Mouse (Mus musculus): ENCODE measurements at regions not wholly inside any gene's neighbourhood (a gene's known extent, or its start where the extent isn't known, plus 50 kb on each side); places are given as distances from the start of the nearest gene placed in this dataset.

DNA sequence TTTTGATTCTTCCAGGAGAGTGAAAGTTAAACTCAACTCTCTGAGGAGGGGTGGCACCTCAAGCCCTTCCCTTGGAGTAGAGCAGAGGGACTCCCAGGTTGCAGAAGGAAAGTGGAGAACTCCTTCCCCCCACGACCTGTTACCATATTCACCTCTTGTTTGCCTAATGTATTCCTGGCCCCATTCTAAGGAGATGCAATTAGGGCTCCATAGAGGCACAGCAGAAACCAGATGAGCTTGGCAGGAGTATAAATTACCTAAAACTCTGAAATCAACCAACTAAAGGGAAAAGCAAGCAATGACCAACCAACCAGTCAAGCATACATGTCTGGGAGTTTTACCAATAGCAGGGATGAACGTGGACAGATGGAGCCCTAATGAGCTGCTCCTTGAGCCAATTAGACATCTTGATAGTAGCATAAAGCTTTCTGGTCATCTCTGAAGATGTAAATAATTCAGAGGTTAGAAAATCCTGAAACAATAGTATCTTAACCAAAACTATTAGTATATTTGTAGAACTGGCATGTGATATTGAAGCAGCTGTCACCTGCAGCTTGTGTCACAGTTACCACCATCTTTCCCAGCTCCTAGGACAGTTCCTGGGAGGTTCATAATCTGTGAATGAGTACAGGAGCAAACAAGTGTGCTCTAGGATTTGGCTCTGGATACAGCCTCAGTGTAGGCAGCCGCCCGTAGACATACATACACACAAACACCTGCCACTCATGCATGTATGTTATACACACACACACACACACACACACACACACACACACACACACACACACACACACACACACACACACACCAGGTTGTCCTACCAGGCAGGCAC is 145.7 kb upstream of the 4930535I16Rik start:
- Histone ChIP-seq H3K4me3 (ENCODE audit: low read depth, low read length) (no peak overlapping the region), H3K27me3 (ENCODE audit: insufficient read depth, low read length) (no peaks in the 10 kb centered on the region), H3K27ac (ENCODE audit: low read depth, low read length) (no peak overlapping the region), H3K9ac (no peak overlapping the region), H3K4me2 (ENCODE audit: low read depth) (no peak overlapping the region), H3K36me3 (ENCODE audit: insufficient read depth) (no peaks in the 10 kb centered on the region), H3K9me3 (ENCODE audit: low read length) (no peaks in the 10 kb centered on the region), H3K4me1 (ENCODE audit: insufficient read depth) (no peaks in the 10 kb centered on the region)
- no peak for TF ChIP-seq CTCF (IDR thresholded peaks at IDR 0.05; ENCODE audit: low read depth)
- 59% methylated on average over 4 of the region's 4 CpGs for WGBS
- ATAC-seq (no peak), DNase-seq (no peak)

DNA sequence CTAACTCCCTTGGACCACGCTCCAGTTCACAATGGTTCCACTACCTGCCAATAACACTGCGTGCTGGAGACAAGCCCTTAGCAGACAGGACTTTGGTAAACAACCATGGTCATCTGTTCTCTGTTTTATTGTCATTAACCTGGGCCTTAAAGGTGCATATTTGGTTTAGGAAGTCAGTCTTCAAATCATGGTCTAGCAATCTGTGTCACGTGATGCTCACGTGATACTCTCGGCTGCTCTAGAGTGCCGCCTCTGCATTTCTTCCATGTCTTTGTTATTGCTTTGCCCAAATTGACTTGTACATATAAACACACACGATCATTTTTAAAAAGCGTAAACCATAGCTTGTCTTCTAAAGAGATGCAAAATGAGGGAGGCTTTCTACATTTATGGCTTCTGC is 139.8 kb upstream of the 4930535I16Rik start:
- no peak overlapping the region for H3K9ac ChIP-seq
- H3K27ac ChIP-seq (ENCODE audit: low read depth, low read length) = no peak overlapping the region
- no peaks in the 10 kb centered on the region for H3K4me1 ChIP-seq (ENCODE audit: insufficient read depth)
- 96% methylated on average over 8 of the region's 8 CpGs for WGBS
- no peak overlapping the region for H3K4me3 ChIP-seq (ENCODE audit: low read depth, low read length)
- H3K27me3 ChIP-seq (ENCODE audit: insufficient read depth, low read length) = no peaks in the 10 kb centered on the region
- no peaks in the 10 kb centered on the region for H3K9me3 ChIP-seq (ENCODE audit: low read length)
- DNase-seq (no peak), ATAC-seq (no peak)
- H3K36me3 ChIP-seq (ENCODE audit: insufficient read depth) = no peaks in the 10 kb centered on the region
- no peak for TF ChIP-seq CTCF (IDR thresholded peaks at IDR 0.05; ENCODE audit: low read depth)
- no peak overlapping the region for H3K4me2 ChIP-seq (ENCODE audit: low read depth)

DNA sequence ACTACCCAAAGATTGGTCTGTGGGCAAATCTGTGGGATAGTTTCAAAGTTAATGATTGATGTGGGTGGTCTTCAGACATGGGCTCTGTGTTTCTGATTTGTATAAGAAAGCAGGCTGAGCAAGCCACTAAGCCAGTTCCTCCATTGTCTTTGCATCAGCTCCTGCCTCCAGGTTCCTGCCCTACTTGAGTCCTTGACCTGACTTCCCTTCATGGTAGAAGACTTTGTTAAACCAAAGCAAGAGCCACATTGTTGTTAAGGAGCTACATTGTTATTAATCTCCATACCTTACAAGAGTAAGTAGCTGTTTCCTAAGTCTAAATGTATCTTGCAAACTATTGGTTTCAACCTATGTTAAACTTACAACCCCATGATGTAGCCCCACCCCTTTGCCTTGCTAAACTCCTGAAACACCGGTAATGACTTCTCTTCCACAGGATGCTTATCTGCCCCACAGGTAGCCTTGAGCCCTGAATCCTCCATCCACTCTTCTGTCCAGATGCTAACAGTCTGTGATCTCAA is 136.5 kb upstream of the 4930535I16Rik start:
- ATAC-seq = no peak
- TF ChIP-seq CTCF (IDR thresholded peaks at IDR 0.05; ENCODE audit: low read depth) = no peak
- H3K27me3 ChIP-seq (ENCODE audit: insufficient read depth, low read length) = no peaks in the 10 kb centered on the region
- no peak overlapping the region for H3K4me2 ChIP-seq (ENCODE audit: low read depth)
- no peak overlapping the region for H3K4me3 ChIP-seq (ENCODE audit: low read depth, low read length)
- DNase-seq = no peak
- H3K36me3 ChIP-seq (ENCODE audit: insufficient read depth) = no peaks in the 10 kb centered on the region
- no peak overlapping the region for H3K27ac ChIP-seq (ENCODE audit: low read depth, low read length)
- no peaks in the 10 kb centered on the region for H3K9me3 ChIP-seq (ENCODE audit: low read length)
- H3K4me1 ChIP-seq (ENCODE audit: insufficient read depth) = no peaks in the 10 kb centered on the region
- WGBS = 74% methylated on average over 1 of the region's 1 CpGs
- no peak overlapping the region for H3K9ac ChIP-seq

DNA sequence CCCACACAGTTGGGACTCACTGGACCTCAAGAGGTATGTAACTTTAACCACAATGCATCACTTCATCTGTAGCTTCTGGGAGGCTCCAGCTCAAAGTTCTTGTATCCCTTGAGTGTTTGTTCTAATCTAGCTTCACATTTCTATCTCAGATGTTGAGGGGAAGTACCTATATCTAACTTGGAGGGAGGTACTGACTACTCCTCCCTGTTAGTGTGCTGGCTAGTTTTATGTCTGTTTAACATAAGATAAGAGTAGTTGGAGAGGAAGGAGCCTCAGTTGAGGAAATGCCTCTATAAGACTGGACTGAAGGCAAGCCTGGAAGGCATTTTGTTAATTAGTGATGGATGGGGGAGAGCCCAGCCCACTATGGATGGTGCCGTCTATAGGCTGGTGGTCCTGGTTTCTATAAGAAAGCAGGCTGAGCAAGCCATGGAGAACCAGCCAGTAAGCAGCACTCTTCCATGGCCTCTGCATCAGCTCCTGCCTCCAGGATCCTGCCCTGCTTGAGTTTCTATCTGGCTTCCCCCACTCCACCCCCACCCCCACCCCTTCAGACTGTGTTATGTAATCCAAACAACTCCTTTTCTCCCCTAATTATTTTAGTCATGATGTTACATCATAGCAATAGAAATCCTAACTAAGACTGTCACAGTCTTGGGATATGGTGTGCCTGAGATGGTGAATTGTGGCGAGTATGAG is 135.7 kb upstream of the 4930535I16Rik start:
- Histone ChIP-seq H3K4me1 (ENCODE audit: insufficient read depth) (no peaks in the 10 kb centered on the region), H3K9ac (no peak overlapping the region), H3K27me3 (ENCODE audit: insufficient read depth, low read length) (no peaks in the 10 kb centered on the region), H3K4me2 (ENCODE audit: low read depth) (no peak overlapping the region), H3K4me3 (ENCODE audit: low read depth, low read length) (no peak overlapping the region), H3K36me3 (ENCODE audit: insufficient read depth) (no peaks in the 10 kb centered on the region), H3K9me3 (ENCODE audit: low read length) (no peaks in the 10 kb centered on the region), H3K27ac (ENCODE audit: low read depth, low read length) (no peak overlapping the region)
- 88% methylated on average over 2 of the region's 2 CpGs for WGBS
- DNase-seq = no peak
- TF ChIP-seq CTCF (IDR thresholded peaks at IDR 0.05; ENCODE audit: low read depth) = no peak
- no peak for ATAC-seq

DNA sequence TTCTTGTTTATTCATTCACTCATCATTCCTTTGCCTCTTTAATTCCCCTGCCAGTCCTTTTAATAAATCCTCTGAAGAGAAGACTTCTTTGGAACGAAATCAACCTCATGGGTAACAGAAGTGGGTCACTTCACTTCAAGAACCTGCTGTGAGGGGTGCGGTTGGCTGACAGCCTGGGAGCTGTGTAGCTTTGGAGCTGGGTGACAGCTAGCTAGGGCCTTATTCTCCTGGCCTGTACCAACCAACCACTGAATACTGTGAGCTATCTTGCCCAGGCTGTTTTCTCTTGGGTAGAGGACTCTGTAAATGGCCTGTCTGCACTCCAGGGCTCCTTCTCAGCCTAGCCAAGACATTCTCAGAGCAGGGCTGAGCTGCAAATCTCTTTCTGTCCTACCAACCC is 134.6 kb upstream of the 4930535I16Rik start:
- no peaks in the 10 kb centered on the region for H3K36me3 ChIP-seq (ENCODE audit: insufficient read depth)
- TF ChIP-seq CTCF (IDR thresholded peaks at IDR 0.05; ENCODE audit: low read depth) = no peak
- no peak overlapping the region for H3K4me2 ChIP-seq (ENCODE audit: low read depth)
- no peaks in the 10 kb centered on the region; the same call in 1 of the 2 replicates for H3K4me1 ChIP-seq (ENCODE audit: insufficient read depth)
- DNase-seq (no peak), ATAC-seq (peak; percentile 50)
- 37% methylated on average over 2 of the region's 2 CpGs for WGBS
- no peak overlapping the region for H3K9ac ChIP-seq
- no peaks in the 10 kb centered on the region for H3K9me3 ChIP-seq (ENCODE audit: low read length)
- no peaks in the 10 kb centered on the region for H3K27me3 ChIP-seq (ENCODE audit: insufficient read depth, low read length)
- no peak overlapping the region for H3K27ac ChIP-seq (ENCODE audit: low read depth, low read length)
- no peak overlapping the region for H3K4me3 ChIP-seq (ENCODE audit: low read depth, low read length)

DNA sequence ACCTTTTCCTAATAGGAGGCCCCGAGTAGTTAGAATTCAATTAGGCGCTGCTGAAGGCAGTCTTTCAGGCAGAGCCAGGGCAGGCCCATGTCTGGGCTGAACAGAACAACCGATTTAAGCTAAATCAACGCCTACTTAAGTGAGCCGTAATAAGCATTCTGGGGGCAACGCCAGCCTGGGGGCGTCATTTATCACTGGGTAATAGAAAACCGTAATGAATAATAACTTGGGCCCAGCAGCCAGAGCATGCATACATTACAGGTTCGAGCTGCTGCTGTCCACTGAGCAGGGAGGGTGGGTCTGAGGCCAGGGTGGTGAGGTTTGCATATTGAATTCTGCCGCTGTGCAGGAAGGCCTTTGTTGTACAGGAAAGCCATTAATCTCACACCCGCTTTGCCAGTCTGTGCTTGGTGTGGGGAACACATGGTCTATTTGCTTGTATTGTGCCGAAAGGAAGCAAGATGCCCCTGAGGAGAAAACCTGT is 130.6 kb upstream of the 4930535I16Rik start:
- no peak overlapping the region; the same call in 1 of the 2 replicates for H3K9ac ChIP-seq
- DNase-seq (peak; percentile 63), ATAC-seq (peak; percentile 88)
- no peaks in the 10 kb centered on the region for H3K36me3 ChIP-seq (ENCODE audit: insufficient read depth)
- TF ChIP-seq CTCF (IDR thresholded peaks at IDR 0.05; ENCODE audit: low read depth) = no peak
- H3K4me1 ChIP-seq (ENCODE audit: insufficient read depth) = no peaks in the 10 kb centered on the region; the same call in 1 of the 2 replicates
- H3K4me2 ChIP-seq (ENCODE audit: low read depth) = no peak overlapping the region
- 12% methylated on average over 12 of the region's 12 CpGs for WGBS
- H3K27ac ChIP-seq (ENCODE audit: low read depth, low read length) = 0 out of 2 replicates have a peak overlapping the region, but pooled peaks have one; percentile 45
- H3K27me3 ChIP-seq (ENCODE audit: insufficient read depth, low read length) = no peaks in the 10 kb centered on the region
- no peak overlapping the region for H3K4me3 ChIP-seq (ENCODE audit: low read depth, low read length)
- no peaks in the 10 kb centered on the region for H3K9me3 ChIP-seq (ENCODE audit: low read length)

DNA sequence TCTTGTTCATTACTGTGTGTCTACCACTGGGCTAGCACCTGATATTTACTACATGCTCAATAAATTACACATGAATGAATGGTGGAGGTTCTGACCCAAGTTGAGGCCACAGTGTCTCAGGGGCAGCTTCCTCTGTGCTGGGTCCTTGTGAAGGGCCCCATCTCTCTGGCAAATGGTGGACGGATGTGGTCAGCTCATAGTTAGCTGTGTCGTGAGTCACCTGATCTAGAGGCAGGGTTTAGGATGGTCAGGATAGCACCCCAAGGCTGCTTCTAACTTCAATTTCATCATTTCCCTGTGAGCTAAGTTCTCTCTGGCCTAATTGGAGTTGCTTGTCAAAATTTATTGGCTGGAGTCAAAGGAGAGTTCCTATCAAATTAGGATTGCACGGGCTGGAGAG is 130.1 kb upstream of the 4930535I16Rik start:
- H3K9ac ChIP-seq = no peak overlapping the region; the same call in 1 of the 2 replicates
- ATAC-seq = no peak
- WGBS = 46% methylated on average over 3 of the region's 3 CpGs
- no peak overlapping the region for H3K4me3 ChIP-seq (ENCODE audit: low read depth, low read length)
- H3K4me2 ChIP-seq (ENCODE audit: low read depth) = no peak overlapping the region
- no peaks in the 10 kb centered on the region for H3K36me3 ChIP-seq (ENCODE audit: insufficient read depth)
- no peaks in the 10 kb centered on the region; the same call in 1 of the 2 replicates for H3K4me1 ChIP-seq (ENCODE audit: insufficient read depth)
- 0 out of 2 replicates have a peak overlapping the region, but pooled peaks have one; percentile 45 for H3K27ac ChIP-seq (ENCODE audit: low read depth, low read length)
- H3K27me3 ChIP-seq (ENCODE audit: insufficient read depth, low read length) = no peaks in the 10 kb centered on the region
- no peak for DNase-seq
- H3K9me3 ChIP-seq (ENCODE audit: low read length) = no peaks in the 10 kb centered on the region
- TF ChIP-seq CTCF (IDR thresholded peaks at IDR 0.05; ENCODE audit: low read depth) = no peak
